Mouse (Mus musculus): ENCODE measurements around the gene Gm3424. TPM values are rescaled to one million over a fixed set of nuclear protein-coding genes. Genes with fewer than 3 reads are reported as not detected.
"Not testable (repeated sequence)": the region's sequence is repeated elsewhere in the genome, so short reads cannot be mapped to it uniquely, and the experiment has no call there.

Gm3424 gene
- not detected in 2 replicates for polyA plus RNA-seq (2014; fragmentation: Nextera tagmentation; extraction: Ambion mirVana)

DNA sequence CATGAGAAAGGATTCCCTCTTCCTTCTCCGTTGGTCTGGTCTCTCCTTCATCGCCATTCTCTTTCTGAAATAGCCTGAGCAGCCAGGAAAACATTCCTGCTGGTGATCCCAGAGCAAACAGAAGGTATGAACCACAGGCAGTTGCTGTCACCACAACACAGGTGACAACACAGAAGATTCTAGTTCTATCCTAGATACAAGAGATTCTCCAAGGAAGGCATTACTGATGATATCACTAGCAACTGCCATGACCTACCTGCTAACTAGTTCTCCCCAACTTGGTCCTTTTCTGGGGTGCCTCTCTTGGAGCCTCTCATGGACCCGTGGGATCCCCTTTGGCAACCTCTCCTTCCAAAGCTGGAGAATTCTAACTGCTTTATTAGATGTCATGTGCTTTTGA is at the start of gene Gm3424:
TSS of gene Gm3424 (minus strand) at position 101 of the 400 bp plus-strand sequence.
- not testable (repeated sequence) for H3K9me3 ChIP-seq (ENCODE audit: control insufficient read depth, low read length); H3K4me3 ChIP-seq (ENCODE audit: low read depth, low read length); H3K27me3 ChIP-seq (ENCODE audit: control insufficient read depth, insufficient read depth, low read length); H3K27ac ChIP-seq (ENCODE audit: low read depth, low read length); H3K4me1 ChIP-seq (ENCODE audit: control insufficient read depth, insufficient read depth, low read length); ATAC-seq (ENCODE audit: insufficient read depth, low FRiP score, low TSS enrichment); H3K4me2 ChIP-seq (ENCODE audit: low read depth); H3K9ac ChIP-seq (ENCODE audit: low read length); H3K36me3 ChIP-seq (ENCODE audit: control insufficient read depth, insufficient read depth, low read length); DNase-seq (ENCODE audit: low spot score)
- WGBS: no CpG with 5 or more reads among the region's 3 CpGs

DNA sequence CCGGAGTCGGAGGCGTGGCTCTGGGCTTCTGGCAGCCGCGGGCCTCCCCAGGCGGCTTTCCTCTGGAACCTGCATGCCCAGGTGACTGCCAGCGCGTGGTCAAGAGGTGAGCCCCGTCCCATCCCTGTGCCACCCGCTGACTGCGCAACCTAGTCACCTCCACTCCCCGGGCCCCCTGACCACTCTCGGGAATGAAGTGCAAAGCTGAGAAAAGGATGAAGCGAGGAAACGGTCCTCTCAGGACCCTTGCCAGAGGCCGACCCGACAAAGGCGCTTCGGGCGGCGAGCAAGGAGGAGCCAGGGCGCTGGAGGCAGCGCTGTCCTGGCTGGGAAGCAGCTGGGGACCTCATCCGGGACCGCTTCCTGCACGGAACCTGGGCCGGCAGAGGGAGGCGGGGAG is 49.7 kb upstream of the Gm3424 start:
- H3K27ac ChIP-seq (ENCODE audit: low read depth, low read length); H3K4me1 ChIP-seq (ENCODE audit: control insufficient read depth, insufficient read depth, low read length); H3K9me3 ChIP-seq (ENCODE audit: control insufficient read depth, low read length); H3K27me3 ChIP-seq (ENCODE audit: control insufficient read depth, insufficient read depth, low read length); H3K9ac ChIP-seq (ENCODE audit: low read length); ATAC-seq (ENCODE audit: insufficient read depth, low FRiP score, low TSS enrichment); H3K36me3 ChIP-seq (ENCODE audit: control insufficient read depth, insufficient read depth, low read length): not testable (repeated sequence)
- WGBS: 1% methylated on average over 17 of the region's 28 CpGs
- Histone ChIP-seq H3K4me2 (ENCODE audit: low read depth) (peak overlapping the region; percentile 57), H3K4me3 (ENCODE audit: low read depth, low read length) (peak overlapping the region; percentile 31)
- DNase-seq (ENCODE audit: low spot score): peak; percentile 12

DNA sequence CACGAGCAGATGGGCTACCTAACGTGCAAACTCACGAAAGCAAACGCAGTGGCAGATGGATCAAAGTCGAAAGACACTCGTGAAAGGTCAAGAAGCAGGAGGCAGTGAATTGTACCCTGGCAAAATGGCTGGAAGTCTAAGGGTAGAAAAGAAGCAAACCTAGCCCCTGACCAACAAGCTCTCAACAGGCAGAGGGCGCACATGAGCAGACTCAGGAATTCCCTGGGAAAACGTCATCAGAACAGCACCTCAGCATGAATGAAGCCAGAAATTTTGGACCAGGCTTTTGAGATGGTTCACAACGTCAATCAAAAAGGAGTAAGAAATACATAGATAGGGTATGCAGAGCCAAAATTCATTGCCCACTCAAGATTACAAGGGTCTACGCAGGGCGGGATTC is 49.0 kb upstream of the Gm3424 start:
- not testable (repeated sequence) for ATAC-seq (ENCODE audit: insufficient read depth, low FRiP score, low TSS enrichment); H3K27ac ChIP-seq (ENCODE audit: low read depth, low read length); H3K4me1 ChIP-seq (ENCODE audit: control insufficient read depth, insufficient read depth, low read length); H3K9me3 ChIP-seq (ENCODE audit: control insufficient read depth, low read length); H3K9ac ChIP-seq (ENCODE audit: low read length); H3K36me3 ChIP-seq (ENCODE audit: control insufficient read depth, insufficient read depth, low read length); H3K4me3 ChIP-seq (ENCODE audit: low read depth, low read length); H3K27me3 ChIP-seq (ENCODE audit: control insufficient read depth, insufficient read depth, low read length); H3K4me2 ChIP-seq (ENCODE audit: low read depth)
- peak; percentile 66 for DNase-seq (ENCODE audit: low spot score)
- 4% methylated on average over 5 of the region's 11 CpGs for WGBS

DNA sequence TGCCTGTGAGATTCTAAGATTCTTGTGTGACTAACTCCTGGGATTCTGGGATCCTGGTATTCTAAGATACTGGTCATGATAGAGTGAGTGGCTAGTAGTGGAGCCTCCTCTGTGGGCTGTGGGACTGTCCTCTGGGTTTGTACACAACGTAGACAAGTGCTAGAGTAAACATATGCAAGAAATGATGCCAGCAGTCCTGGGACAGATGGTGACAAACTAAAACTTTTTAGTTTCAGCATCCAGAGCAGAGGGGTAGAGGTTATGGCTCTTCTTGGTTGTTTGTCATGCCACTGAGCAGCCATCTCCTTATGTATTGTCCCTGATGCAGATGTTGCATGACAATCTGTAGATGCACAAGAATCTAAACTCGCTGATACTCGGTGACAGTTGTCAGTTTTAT is 25.8 kb upstream of the Gm3424 start:
- DNase-seq (ENCODE audit: low spot score); H3K9ac ChIP-seq (ENCODE audit: low read length); H3K4me1 ChIP-seq (ENCODE audit: control insufficient read depth, insufficient read depth, low read length); H3K4me2 ChIP-seq (ENCODE audit: low read depth); H3K27ac ChIP-seq (ENCODE audit: low read depth, low read length); H3K27me3 ChIP-seq (ENCODE audit: control insufficient read depth, insufficient read depth, low read length); H3K9me3 ChIP-seq (ENCODE audit: control insufficient read depth, low read length); H3K36me3 ChIP-seq (ENCODE audit: control insufficient read depth, insufficient read depth, low read length); ATAC-seq (ENCODE audit: insufficient read depth, low FRiP score, low TSS enrichment); H3K4me3 ChIP-seq (ENCODE audit: low read depth, low read length): not testable (repeated sequence)
- WGBS: 93% methylated on average over 3 of the region's 3 CpGs

DNA sequence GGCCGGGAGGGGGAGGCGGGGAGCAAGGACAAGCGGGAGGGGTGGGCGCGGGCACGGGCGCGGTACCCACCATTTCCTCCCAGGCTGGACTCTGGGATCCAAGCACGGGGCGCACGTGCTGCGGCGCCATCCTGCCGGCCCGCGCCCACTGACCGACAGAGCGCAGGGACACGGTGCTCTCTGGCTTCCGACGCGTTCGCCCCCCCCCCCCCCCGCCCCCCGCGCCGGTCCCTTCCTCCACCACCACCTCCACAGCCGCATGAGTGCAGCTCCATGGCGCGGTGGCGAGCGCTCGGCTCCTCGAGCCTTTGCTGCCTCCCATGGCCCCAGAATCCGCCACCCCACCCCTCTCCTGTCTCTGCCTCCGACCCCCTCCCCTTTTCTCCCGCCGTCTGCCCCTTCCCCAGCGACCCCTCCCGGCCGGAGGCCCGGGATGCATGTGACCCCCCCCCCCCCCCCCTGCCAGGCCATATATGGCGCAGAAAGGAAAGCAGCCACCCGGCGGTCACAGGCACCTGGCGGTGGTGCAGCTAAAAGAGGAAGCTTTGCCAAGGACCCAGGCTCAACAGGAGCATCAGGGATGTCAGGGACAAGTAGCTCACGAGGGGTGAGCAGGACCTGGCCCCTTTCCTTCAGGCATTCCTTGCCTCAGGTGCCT is 17.3 kb downstream of the Gm3424 start:
- peak; percentile 74; the same call in 1 of the 2 replicates for ATAC-seq (ENCODE audit: insufficient read depth, low FRiP score, low TSS enrichment)
- not testable (repeated sequence) for H3K36me3 ChIP-seq (ENCODE audit: control insufficient read depth, insufficient read depth, low read length); H3K4me3 ChIP-seq (ENCODE audit: low read depth, low read length); DNase-seq (ENCODE audit: low spot score); H3K9me3 ChIP-seq (ENCODE audit: control insufficient read depth, low read length); H3K4me2 ChIP-seq (ENCODE audit: low read depth); H3K27ac ChIP-seq (ENCODE audit: low read depth, low read length); H3K9ac ChIP-seq (ENCODE audit: low read length); H3K4me1 ChIP-seq (ENCODE audit: control insufficient read depth, insufficient read depth, low read length); H3K27me3 ChIP-seq (ENCODE audit: control insufficient read depth, insufficient read depth, low read length)
- WGBS: no CpG with 5 or more reads among the region's 47 CpGs

DNA sequence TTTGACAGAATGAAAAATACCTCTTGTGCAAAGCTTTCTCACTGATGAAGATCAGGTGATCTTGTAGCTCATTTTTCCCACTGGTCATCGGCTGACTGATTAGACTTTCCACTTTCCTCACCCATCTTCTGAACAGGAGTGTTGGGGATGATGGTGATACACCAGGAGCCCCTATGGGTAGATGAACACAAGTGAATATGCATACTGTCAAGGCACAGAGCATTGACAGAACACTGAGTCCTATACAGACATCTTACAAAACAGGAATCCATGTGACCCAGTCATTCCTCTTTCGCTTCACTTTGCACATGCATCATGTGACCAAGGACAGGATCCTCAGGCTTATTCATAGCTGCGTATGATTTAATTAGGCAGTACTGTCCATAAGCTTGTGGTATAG is 22.2 kb downstream of the Gm3424 start, which contains the start of gene Gm3383:
TSS of gene Gm3383 (minus strand) at position 101 of the 400 bp plus-strand sequence.
- not testable (repeated sequence) for H3K27ac ChIP-seq (ENCODE audit: low read depth, low read length); H3K36me3 ChIP-seq (ENCODE audit: control insufficient read depth, insufficient read depth, low read length); H3K9me3 ChIP-seq (ENCODE audit: control insufficient read depth, low read length); ATAC-seq (ENCODE audit: insufficient read depth, low FRiP score, low TSS enrichment); H3K4me3 ChIP-seq (ENCODE audit: low read depth, low read length); DNase-seq (ENCODE audit: low spot score); H3K27me3 ChIP-seq (ENCODE audit: control insufficient read depth, insufficient read depth, low read length); H3K4me1 ChIP-seq (ENCODE audit: control insufficient read depth, insufficient read depth, low read length); H3K4me2 ChIP-seq (ENCODE audit: low read depth); H3K9ac ChIP-seq (ENCODE audit: low read length)
- WGBS: no CpG with 5 or more reads among the region's 3 CpGs

Other genes starting within 250 kb of the Gm3424 start
- gene Gm8265, start 197.3 kb downstream of the Gm3424 start, polyA plus RNA-seq (2014; fragmentation: Nextera tagmentation; extraction: Ambion mirVana): not detected in 2 replicates
- not detected in 2 replicates for gene Gm9603, start 142.9 kb downstream of the Gm3424 start, polyA plus RNA-seq (2014; fragmentation: Nextera tagmentation; extraction: Ambion mirVana)
- gene Gm3373, start 88.8 kb downstream of the Gm3424 start, polyA plus RNA-seq (2014; fragmentation: Nextera tagmentation; extraction: Ambion mirVana): not detected in 2 replicates
- gene Gm3383, start 22.3 kb downstream of the Gm3424 start, polyA plus RNA-seq (2014; fragmentation: Nextera tagmentation; extraction: Ambion mirVana): 1.4 TPM in 2 replicates
- gene Gm8237, start 50.1 kb upstream of the Gm3424 start, polyA plus RNA-seq (2014; fragmentation: Nextera tagmentation; extraction: Ambion mirVana): 0.43 and 0.45 TPM in 2 replicates
- 0.85 and 1.2 TPM in 2 replicates for gene Gm3248, start 131.4 kb upstream of the Gm3424 start, polyA plus RNA-seq (2014; fragmentation: Nextera tagmentation; extraction: Ambion mirVana)
- gene Gm3453, start 148.8 kb upstream of the Gm3424 start, polyA plus RNA-seq (2014; fragmentation: Nextera tagmentation; extraction: Ambion mirVana): not detected in 2 replicates
- not detected in 2 replicates for gene Gm6337, start 227.9 kb upstream of the Gm3424 start, polyA plus RNA-seq (2014; fragmentation: Nextera tagmentation; extraction: Ambion mirVana)

Data from neural tube, embryonic 11.5 days (tissue).